Mouse (Mus musculus) lung, adult 2 months (tissue): ENCODE data around the gene Grip1. TPM values are rescaled to one million over a fixed set of nuclear protein-coding genes. Genes with fewer than 3 reads are reported as not detected.
A peak's percentile ranks its signal among the peaks of the same experiment; 100 is the strongest.

ENCODE experiments used
- DNase-seq: peaks from one replicate; pipeline ENCODE4 v3.0.0; 2022
- H3K4me1 ChIP-seq: fragments of 200-500 bp; 2 replicates; pipeline ENCODE4 v1.6.1; 2011; ENCODE audit warnings: low read length; ENCODE audit not compliant: control insufficient read depth, insufficient read depth
- H3K4me3 ChIP-seq: fragments of 200-500 bp; replicated peaks from 2 replicates; pipeline ENCODE3; 2011; ENCODE audit warnings: low read depth, mild to moderate bottlenecking, control low read depth, low read length; ENCODE audit errors: extremely low read depth
- CTCF ChIP-seq: fragments of 200-500 bp; IDR thresholded peaks from 2 replicates; pipeline ENCODE4 v1.5.1; 2011; ENCODE audit warnings: mild to moderate bottlenecking, low read length, control low read depth; ENCODE audit not compliant: insufficient read depth
- POLR2A ChIP-seq: fragments of 200-500 bp; IDR thresholded peaks from 2 replicates; pipeline ENCODE4 v1.6.1; 2011; ENCODE audit warnings: low read depth, mild to moderate bottlenecking, control low read depth, low read length, borderline replicate concordance; ENCODE audit errors: extremely low read depth
- WGBS: fragments of 180-500 bp; shearing (Covaris S2); methylation state at CpG from one replicate; pipeline ENCODE4 v1.1.7; 2018; 5-methylcytosine and 5-hydroxymethylcytosine counted together
- polyA plus RNA-seq: library from polyadenylated mRNA; depleted of rRNA; stranded (reverse); fragments of >200 nt; gene quantifications from 2 replicates; pipeline ENCODE4 v1.2.3, GENCODE M21; 2012; rRNA removed

Gene Grip1
- 1.0 and 1.3 TPM in 2 replicates for polyA plus RNA-seq

DNA sequence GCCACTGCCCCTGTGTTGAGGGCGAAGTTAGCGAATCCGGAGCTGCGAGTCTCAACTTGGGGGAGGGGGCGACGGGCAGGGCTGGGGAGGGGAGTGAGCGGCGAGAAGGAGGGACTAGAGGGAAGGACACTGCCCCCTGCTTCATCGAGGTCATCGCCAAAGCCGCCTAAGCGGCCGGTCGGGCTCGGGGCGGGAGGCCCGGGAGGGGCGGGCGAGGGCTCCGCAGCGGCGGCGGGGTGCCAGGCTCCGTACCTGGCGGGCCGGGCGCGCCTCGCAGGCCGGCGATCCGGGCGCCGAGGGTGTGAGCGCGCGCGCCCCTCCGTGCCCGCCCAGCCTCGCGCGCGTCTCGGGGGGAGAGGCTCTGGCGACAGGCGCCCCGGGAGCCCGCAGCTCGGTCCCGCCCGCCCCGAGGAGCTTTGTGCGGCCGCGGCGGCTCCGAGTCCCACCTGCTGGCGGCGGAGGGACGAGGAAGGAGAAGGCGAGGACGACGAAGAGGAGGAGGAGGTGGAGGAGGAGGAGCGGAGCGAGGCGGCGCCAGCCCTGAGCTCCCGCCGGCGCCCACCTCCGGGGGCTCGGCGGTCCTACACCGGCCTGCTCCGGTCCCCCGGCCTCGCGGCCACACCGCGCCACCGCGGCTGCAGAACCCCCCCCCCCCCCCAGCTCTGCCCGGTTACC, at the start of gene Grip1:
TSS of gene Grip1 (plus strand) at position 400 of the 675 bp plus-strand sequence.
- DNase-seq, result peak; percentile 30
- H3K4me1 ChIP-seq, result no peaks in the 10 kb centered on the region; the same call in 1 of the 2 replicates
- TF ChIP-seq CTCF, result no peak
- no peak for TF ChIP-seq POLR2A
- WGBS, result under 1% methylated on average over 62 of the region's 84 CpGs
- peak within 1 kb of the TSS; percentile 52 for H3K4me3 ChIP-seq

DNA sequence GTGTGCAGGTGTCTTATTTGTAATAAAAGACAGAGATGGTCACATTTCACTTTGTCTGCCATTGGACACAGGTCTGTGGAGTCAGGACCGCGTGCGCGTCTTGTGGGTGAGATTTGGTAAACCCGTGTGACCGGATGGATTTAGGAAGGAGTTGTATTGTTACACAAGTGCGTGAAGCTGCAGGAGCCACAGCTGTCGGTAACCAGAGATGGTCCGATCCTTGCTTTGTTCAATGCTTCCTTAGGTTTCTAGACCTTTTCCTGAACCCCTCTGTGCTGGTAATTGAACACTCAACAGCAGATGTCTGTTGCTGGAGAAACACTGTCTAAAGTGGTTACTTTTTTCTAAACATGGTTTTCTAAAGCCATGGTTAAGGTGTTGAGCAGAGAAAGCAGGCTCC, 48.5 kb upstream of the Grip1 start:
- no peak for TF ChIP-seq CTCF
- no peak for TF ChIP-seq POLR2A
- no peak for DNase-seq
- H3K4me1 ChIP-seq, result no peaks in the 10 kb centered on the region
- WGBS, result 98% methylated on average over 9 of the region's 9 CpGs
- H3K4me3 ChIP-seq, result no peak overlapping the region

GRCm38 (mm10) chr10:119405612-119406011, 48.0 kb upstream of the Grip1 start:
- H3K4me3 ChIP-seq, result no peak overlapping the region
- H3K4me1 ChIP-seq, result no peaks in the 10 kb centered on the region
- 79% methylated on average over 1 of the region's 1 CpGs for WGBS
- DNase-seq, result no peak
- TF ChIP-seq CTCF (no peak), POLR2A (no peak)

DNA sequence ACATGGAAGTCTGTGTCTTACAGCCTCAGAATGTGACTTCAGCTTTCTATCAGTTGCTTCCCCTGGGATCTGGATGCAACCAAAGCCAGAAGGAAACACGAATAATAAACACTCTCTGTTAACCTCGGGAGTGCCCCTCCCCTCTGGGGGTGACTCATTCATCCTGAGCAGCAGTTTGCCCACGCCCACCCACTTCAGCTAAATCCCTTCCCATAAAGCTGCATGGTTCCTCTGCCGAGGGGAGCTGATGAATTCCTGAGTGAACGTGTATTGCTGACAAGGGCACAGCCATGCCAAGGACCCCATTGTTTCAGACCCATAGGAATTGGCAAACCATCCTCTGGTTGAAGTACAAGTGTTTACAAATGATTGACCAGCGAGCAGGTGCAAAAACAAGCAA, 45.3 kb upstream of the Grip1 start:
- 6% methylated on average over 6 of the region's 6 CpGs for WGBS

DNA sequence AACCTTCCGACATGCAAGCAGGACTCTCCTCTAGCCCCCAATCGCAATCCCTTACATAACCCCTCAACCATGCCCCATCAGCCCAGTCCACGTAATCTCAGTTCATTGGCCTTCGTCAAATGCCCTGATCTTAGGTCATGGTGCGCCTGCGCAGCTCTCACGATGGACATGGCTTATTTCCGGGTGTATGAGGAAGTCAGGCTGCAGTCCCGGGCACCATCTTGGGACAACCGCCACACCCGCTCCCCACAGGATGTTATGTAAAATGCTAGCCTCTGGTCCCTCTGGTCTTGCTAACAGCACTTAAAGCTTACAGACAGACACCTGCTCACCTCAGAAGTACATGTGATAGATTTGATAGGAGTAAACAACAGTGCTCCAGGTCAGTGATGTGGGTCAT, 40.4 kb upstream of the Grip1 start:
- WGBS, result 95% methylated on average over 11 of the region's 11 CpGs
- Histone ChIP-seq H3K4me1 (no peaks in the 10 kb centered on the region), H3K4me3 (no peak overlapping the region)
- no peak for DNase-seq
- TF ChIP-seq CTCF (no peak), POLR2A (no peak)

More for the DNA sequence above, 45.3 kb upstream of the Grip1 start:
- no peak for DNase-seq
- no peak overlapping the region for H3K4me3 ChIP-seq
- no peaks in the 10 kb centered on the region for H3K4me1 ChIP-seq
- TF ChIP-seq CTCF (no peak), POLR2A (no peak)

GRCm38 (mm10) chr10:119415106-119415505, 38.5 kb upstream of the Grip1 start:
- 54% methylated on average over 4 of the region's 4 CpGs for WGBS
- no peak for TF ChIP-seq POLR2A

DNA sequence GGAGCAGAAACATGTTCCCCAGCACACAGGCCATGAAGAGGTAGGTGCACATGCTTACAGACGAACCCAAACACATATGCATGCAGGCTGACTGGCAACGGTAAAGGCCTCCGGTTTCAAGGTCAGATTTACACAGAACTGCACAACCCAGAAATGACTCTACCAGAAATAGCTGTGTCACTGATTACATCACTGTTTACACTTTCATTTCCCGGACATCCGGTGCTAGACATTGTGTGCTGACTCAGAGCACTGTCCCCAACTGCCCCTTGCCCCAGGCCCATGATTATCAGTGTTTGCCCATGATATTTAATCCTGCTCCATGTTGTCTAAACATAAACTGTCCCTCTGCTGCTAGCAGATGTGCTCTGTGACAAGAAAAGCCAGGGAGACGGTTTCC, 32.2 kb upstream of the Grip1 start:
- DNase-seq, result no peak
- WGBS, result 28% methylated on average over 6 of the region's 6 CpGs
- no peaks in the 10 kb centered on the region for H3K4me1 ChIP-seq
- TF ChIP-seq CTCF, result no peak
- TF ChIP-seq POLR2A, result no peak
- no peak overlapping the region for H3K4me3 ChIP-seq

More at GRCm38 (mm10) chr10:119415106-119415505, 38.5 kb upstream of the Grip1 start:
- Histone ChIP-seq H3K4me3 (no peak overlapping the region), H3K4me1 (no peaks in the 10 kb centered on the region)
- no peak for DNase-seq

GRCm38 (mm10) chr10:119423821-119424534, 29.7 kb upstream of the Grip1 start:
- Histone ChIP-seq H3K4me1 (no peaks in the 10 kb centered on the region), H3K4me3 (no peak overlapping the region)
- TF ChIP-seq POLR2A (no peak), CTCF (no peak)
- WGBS, result 89% methylated on average over 11 of the region's 11 CpGs
- no peak for DNase-seq

DNA sequence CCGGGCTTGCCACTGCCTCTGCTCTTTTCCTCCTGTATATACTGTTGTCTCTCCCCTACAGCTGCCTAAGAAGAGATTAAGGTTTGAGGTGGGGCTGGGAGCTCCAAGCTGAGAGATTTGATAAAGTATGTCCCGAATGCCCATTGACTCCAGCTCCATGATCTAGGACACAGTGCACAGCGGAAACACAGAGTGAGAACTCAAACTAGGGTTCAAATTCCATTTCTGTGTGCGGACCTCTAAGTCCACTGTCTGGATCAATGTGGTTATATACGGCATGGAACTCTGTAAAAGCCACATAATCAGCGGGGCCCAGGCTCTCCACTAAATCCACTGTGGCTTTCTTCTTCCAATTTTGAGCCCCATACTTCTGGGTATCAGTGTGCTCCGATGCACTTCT, 26.0 kb upstream of the Grip1 start:
- 90% methylated on average over 7 of the region's 7 CpGs for WGBS

GRCm38 (mm10) chr10:119428106-119428505, 25.5 kb upstream of the Grip1 start:
- Histone ChIP-seq H3K4me1 (no peaks in the 10 kb centered on the region), H3K4me3 (no peak overlapping the region)
- TF ChIP-seq POLR2A (no peak), CTCF (no peak)
- DNase-seq, result no peak
- 64% methylated on average over 7 of the region's 7 CpGs for WGBS

More for the DNA sequence above, 26.0 kb upstream of the Grip1 start:
- DNase-seq, result no peak
- TF ChIP-seq CTCF (no peak), POLR2A (no peak)
- Histone ChIP-seq H3K4me1 (no peaks in the 10 kb centered on the region), H3K4me3 (no peak overlapping the region)
